Mouse (Mus musculus): Measurements from ENCODE around the gene Rbm33.
A peak's percentile ranks its signal among the peaks of the same experiment; 100 is the strongest.

Rbm33 gene

DNA sequence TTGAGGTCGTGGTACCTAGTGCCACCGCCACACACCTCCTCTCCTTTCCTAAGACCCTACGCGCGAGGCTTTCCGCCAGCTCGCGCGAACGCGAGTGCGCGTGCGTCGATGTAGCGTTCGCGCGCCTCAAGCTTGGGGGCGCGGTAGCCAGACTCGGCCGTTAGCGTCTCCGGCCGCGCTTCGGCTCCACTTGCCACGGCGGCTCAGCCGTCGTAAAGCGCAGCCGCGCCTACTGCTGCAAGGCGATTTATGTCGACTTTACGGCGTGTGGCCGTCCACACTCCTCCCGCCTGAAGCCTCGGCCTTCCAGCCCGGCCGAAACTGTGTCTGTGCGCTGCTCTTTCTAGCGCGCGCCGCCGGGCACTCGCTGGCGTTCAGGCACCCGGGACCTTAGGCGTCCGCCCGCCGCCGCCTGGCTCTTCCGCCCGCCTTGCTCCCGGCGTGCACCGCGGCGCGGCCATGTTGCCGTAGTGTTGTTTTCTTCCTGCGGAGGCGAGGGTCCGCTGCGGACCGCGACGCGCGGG, at the start of gene Rbm33:
Rbm33 (plus strand) TSS at position 400 of the 524 bp plus-strand sequence.
- peak; percentile 92 for DNase-seq

DNA sequence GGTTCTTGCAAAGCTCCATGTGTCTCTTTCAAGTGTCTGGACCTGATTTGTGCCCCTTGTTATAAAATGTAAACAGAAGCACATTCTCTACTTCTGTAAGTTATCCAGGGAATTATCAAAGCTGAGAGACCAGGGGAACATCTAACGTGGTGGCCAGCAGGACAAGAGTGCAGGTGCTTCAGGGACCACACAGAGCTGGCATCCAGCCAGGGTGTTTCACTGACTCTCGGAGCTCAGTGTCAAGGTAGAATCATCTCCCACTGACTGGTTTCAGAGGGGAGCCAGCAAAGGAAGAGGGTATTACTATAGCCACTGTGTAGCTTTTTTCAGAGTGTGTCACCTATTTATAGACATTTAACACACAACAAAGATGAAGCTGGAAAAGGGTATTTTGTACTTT, 49.3 kb upstream of the Rbm33 start:
- no peak for DNase-seq

GRCm38 (mm10) chr5:28269469-28269991, 47.4 kb upstream of the Rbm33 start:
- no peak for DNase-seq

DNA sequence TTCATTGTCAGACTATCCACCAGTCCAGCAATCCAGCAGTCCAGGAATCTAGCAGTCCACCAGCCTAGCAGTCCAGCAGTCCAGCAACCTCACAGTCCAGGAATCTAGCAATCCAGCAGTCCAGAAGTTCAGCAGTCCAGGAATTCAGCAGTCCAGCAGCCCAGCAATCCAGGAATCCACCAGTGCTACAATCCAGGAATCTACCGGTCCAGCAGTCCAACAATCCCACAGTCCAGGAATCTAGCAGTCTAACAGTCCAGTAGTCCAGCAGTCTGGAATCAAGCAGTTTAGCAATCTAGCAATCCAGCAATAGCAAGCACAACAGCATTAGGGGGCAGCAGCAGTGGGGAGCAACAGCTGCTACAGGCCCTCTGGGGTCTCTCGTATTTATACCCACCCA, 44.1 kb upstream of the Rbm33 start:
- DNase-seq, result no peak

GRCm38 (mm10) chr5:28277279-28277678, 39.6 kb upstream of the Rbm33 start:
- DNase-seq, result no peak

GRCm38 (mm10) chr5:28289111-28289510, 27.8 kb upstream of the Rbm33 start:
- no peak for DNase-seq

DNA sequence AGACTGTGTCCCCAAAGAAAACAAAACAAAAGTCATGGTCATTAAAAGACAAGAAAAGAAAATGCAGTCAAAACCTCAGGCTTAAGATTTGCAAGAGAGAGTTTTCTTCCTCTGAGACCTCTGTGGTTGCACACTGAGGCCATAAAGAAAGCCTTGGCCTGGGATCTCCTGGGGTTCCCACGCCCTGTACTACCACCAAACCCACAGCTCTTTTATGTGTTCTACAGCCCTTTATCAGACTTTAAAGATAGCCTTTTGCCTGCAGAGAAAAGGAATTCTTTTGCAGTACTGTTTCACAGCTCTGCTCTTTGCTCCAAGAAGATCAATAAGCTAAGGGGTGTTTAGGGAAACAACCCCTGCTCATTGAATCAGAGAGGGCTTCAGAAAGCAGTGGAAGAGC, 26.3 kb upstream of the Rbm33 start:
- DNase-seq, result no peak

GRCm38 (mm10) chr5:28291118-28291850, 25.6 kb upstream of the Rbm33 start:
- no peak for DNase-seq

- no peak for DNase-seq
Measured at GRCm38 (mm10) chr5:28292281-28292680, 24.6 kb upstream of the Rbm33 start.

GRCm38 (mm10) chr5:28293990-28294389, 22.9 kb upstream of the Rbm33 start:
- peak; percentile 89 for DNase-seq

GRCm38 (mm10) chr5:28298161-28298560, 18.8 kb upstream of the Rbm33 start:
- no peak for DNase-seq

- no peak for DNase-seq
Measured at GRCm38 (mm10) chr5:28298693-28299092, 18.2 kb upstream of the Rbm33 start.

DNA sequence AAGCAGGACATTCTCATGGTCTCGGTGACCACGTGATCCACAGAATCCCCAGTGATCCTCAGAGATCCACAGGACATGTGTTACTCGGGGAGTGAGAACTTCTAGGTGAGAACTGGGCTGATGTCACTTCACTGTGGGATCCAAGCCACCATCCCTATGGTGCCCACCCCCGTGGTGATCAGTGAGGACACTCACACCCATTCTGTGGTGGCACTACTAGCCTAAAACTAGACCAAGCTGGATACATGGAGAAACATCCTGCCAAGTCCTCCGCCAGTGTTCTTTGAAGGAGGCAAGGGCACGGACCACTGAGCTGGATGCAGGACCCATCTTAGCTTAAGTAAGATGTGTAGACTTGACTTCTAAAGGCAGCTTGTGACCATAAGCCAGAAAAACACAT, 17.6 kb upstream of the Rbm33 start:
- no peak for DNase-seq

DNA sequence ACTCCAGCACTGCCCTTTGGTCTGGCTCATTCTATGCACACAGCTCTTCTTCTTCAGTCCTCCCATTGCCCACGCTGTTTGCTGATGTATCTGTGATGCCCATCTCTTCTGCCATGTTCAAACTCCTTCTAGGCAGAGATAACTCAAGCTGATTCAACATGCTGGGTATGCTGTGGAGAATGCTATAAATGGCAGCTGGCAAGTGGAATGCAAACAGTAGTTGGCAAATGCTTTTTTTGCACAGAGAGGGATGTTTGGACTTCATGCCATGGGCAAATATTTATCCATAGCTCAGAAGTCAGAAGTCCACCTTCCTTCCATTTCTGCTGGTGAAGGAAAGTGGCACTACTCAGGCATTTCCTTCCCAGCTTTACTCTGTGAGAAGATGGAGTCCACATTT, 14.2 kb upstream of the Rbm33 start:
- no peak for DNase-seq

DNA sequence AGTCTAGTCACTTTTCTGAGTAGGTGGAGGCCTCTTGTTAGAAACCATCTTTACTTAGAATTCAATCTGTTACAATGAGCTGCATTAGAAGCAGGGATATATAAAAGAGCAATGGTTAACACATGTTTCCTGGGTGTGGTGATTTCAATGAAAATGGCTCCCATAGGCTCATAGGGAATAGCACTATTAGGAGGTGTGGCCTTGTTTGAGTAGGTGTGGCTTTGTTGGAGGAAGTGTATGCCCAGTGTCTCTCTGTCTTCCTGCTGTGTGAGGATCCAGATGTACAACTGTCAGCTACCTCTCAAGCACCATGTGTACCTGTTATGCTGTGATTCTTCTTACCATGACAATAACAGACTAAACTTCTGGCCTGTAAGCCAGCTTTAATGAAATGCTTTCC, 12.4 kb upstream of the Rbm33 start:
- DNase-seq, result no peak

DNA sequence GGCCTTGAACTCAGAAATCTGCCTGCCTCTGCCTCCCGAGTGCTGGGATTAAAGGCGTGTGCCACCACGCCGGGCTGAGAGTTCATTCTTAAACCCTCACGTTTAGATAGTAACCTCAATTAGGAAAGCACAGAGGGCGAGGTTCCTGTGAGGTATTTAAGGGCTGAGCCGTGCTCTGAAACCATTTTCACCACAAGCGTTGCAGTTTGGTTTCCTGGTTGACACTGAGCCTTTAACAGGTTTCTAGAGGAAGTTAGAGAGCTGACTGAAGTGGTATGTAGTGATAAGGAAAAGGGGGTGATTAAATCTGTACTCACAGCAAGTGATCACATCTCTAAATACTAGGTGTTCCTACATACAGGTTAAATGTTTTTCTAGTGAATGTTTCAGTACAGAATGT, 1.4 kb upstream of the Rbm33 start:
- no peak for DNase-seq

GRCm38 (mm10) chr5:28316151-28316721, 685 bp upstream of the Rbm33 start:
- DNase-seq, result no peak

- no peak for DNase-seq
Measured at GRCm38 (mm10) chr5:28317253-28317916, 464 bp downstream of the Rbm33 start.

- no peak for DNase-seq
Measured at GRCm38 (mm10) chr5:28317917-28318267, 971 bp downstream of the Rbm33 start.

DNA sequence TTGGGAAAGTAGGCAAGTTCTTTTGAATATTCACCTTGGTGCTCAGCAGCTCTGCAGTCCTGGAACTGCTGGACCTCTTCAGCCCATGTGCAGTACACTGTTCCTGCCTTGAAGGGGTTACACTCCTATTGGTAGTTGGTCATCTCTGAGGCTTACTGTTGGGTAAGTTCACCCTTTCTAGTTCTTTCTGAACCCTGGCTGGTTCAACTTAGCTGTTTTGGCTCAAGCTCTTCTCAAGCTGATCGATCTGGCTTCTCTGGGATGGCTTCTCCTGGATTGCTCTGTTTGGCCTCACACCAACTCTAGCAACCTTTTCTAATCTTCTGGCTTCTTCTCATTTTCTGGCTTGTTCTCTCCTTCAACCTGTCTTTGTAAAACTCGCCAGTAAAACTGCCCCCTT, 1.8 kb downstream of the Rbm33 start:
- no peak for DNase-seq

DNA sequence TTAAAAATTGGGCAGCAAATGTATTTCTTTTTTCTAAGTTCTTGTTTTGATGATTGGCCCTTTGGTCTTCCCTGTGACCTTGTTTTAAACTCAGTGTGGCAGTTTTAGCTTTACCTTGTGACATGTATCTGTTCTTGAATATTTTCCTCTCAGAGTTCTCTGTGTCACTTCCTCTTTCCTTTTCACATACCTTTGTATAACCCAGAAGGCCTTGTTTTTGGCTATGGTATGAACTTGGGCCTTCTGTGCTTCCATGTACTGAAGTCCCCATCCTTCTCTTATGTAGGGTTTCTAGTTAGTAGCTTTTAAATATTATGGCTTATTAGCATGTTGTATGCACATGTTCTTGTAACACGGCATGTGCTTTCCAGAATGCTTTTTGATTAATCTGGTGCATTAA, 4.8 kb downstream of the Rbm33 start:
- no peak for DNase-seq

- DNase-seq, result no peak
Measured at GRCm38 (mm10) chr5:28322189-28322588, 5.3 kb downstream of the Rbm33 start.

- no peak for DNase-seq
Measured at GRCm38 (mm10) chr5:28323822-28324221, 6.9 kb downstream of the Rbm33 start.

- no peak for DNase-seq
Measured at GRCm38 (mm10) chr5:28324457-28324856, 7.5 kb downstream of the Rbm33 start.
